Mouse (Mus musculus): ENCODE measurements around the gene Fabp3. TPM values are rescaled to one million over a fixed set of nuclear protein-coding genes. Genes with fewer than 3 reads are reported as not detected.

Fabp3 gene
- total RNA-seq (2014; rRNA removed), result 0.34 and 4.2 TPM in 2 replicates
- 0.19 TPM in 1 of 2 replicates, not detected in the other for polyA plus RNA-seq (2012; rRNA removed)

- no peak for DNase-seq (ENCODE audit: extremely low read depth, low read depth, low spot score)
- Histone ChIP-seq H3K4me1 (ENCODE audit: control insufficient read depth, insufficient read depth, low read length) (no peaks in the 10 kb centered on the region; the same call in 1 of the 2 replicates), H3K27ac (replicated peaks; ENCODE audit: insufficient read depth, low read depth, low read length) (no peak within 1 kb of the TSS), H3K79me2 (ENCODE audit: control insufficient read depth, insufficient read depth, low read length) (no peaks in the 10 kb centered on the region), H3K9ac (ENCODE audit: low read depth, low read length) (no peak within 1 kb of the TSS; the same call in 1 of the 2 replicates), H3K27me3 (ENCODE audit: control insufficient read depth, insufficient read depth, low read length) (peaks cover 7% of the 10 kb centered on the region; the same call in 1 of the 2 replicates), H3K36me3 (ENCODE audit: control insufficient read depth, insufficient read depth, low read length) (no peaks in the 10 kb centered on the region), H3K4me3 (ENCODE audit: insufficient read depth, low read depth, low read length) (peak within 1 kb of the TSS; percentile 33; the same call in 1 of the 2 replicates)
- 4% methylated on average over 52 of the region's 52 CpGs for WGBS
- TF ChIP-seq CTCF (IDR thresholded peaks at IDR 0.05; ENCODE audit: low read depth, low read length), result no peak
- no peak for TF ChIP-seq POLR2A (IDR thresholded peaks at IDR 0.05; ENCODE audit: extremely low read depth, insufficient read depth, low read length)
Observed at GRCm38 (mm10) chr4:130308231-130309081, at the start of gene Fabp3, which contains the start of gene Gm10570. Gene Fabp3 (plus strand): TSS chr4:130308595. Gene Gm10570 (minus strand): TSS chr4:130308674.

- Histone ChIP-seq H3K9ac (ENCODE audit: low read depth, low read length) (no peak overlapping the region), H3K4me3 (ENCODE audit: insufficient read depth, low read depth, low read length) (no peak overlapping the region), H3K36me3 (ENCODE audit: control insufficient read depth, insufficient read depth, low read length) (no peaks in the 10 kb centered on the region), H3K79me2 (ENCODE audit: control insufficient read depth, insufficient read depth, low read length) (no peaks in the 10 kb centered on the region), H3K4me1 (ENCODE audit: control insufficient read depth, insufficient read depth, low read length) (no peaks in the 10 kb centered on the region), H3K27me3 (ENCODE audit: control insufficient read depth, insufficient read depth, low read length) (no peaks in the 10 kb centered on the region), H3K27ac (replicated peaks; ENCODE audit: insufficient read depth, low read depth, low read length) (no peak overlapping the region)
- TF ChIP-seq POLR2A (IDR thresholded peaks at IDR 0.05; ENCODE audit: extremely low read depth, insufficient read depth, low read length), result no peak
- TF ChIP-seq CTCF (IDR thresholded peaks at IDR 0.05; ENCODE audit: low read depth, low read length), result no peak
- 44% methylated on average over 5 of the region's 5 CpGs for WGBS
- no peak for DNase-seq (ENCODE audit: extremely low read depth, low read depth, low spot score)
Observed at GRCm38 (mm10) chr4:130260406-130260805, 48.0 kb upstream of the Fabp3 start.

- no peak overlapping the region for H3K9ac ChIP-seq (ENCODE audit: low read depth, low read length)
- DNase-seq (ENCODE audit: extremely low read depth, low read depth, low spot score), result no peak
- no peak for TF ChIP-seq POLR2A (IDR thresholded peaks at IDR 0.05; ENCODE audit: extremely low read depth, insufficient read depth, low read length)
- no peak for TF ChIP-seq CTCF (IDR thresholded peaks at IDR 0.05; ENCODE audit: low read depth, low read length)
- H3K27me3 ChIP-seq (ENCODE audit: control insufficient read depth, insufficient read depth, low read length), result no peaks in the 10 kb centered on the region
- H3K36me3 ChIP-seq (ENCODE audit: control insufficient read depth, insufficient read depth, low read length), result no peaks in the 10 kb centered on the region
- H3K79me2 ChIP-seq (ENCODE audit: control insufficient read depth, insufficient read depth, low read length), result no peaks in the 10 kb centered on the region
- H3K4me3 ChIP-seq (ENCODE audit: insufficient read depth, low read depth, low read length), result no peak overlapping the region
- WGBS, result 59% methylated on average over 11 of the region's 11 CpGs
- 0 out of 2 replicates have a peak, but pooled peaks cover 3% of the 10 kb centered on the region for H3K4me1 ChIP-seq (ENCODE audit: control insufficient read depth, insufficient read depth, low read length)
- no peak overlapping the region for H3K27ac ChIP-seq (replicated peaks; ENCODE audit: insufficient read depth, low read depth, low read length)
Observed at GRCm38 (mm10) chr4:130264131-130264530, 44.3 kb upstream of the Fabp3 start.

GRCm38 (mm10) chr4:130264698-130265349 lies 43.6 kb upstream of the Fabp3 start:
- no peak for DNase-seq (ENCODE audit: extremely low read depth, low read depth, low spot score)
- Histone ChIP-seq H3K27me3 (ENCODE audit: control insufficient read depth, insufficient read depth, low read length) (no peaks in the 10 kb centered on the region), H3K4me3 (ENCODE audit: insufficient read depth, low read depth, low read length) (no peak overlapping the region), H3K27ac (replicated peaks; ENCODE audit: insufficient read depth, low read depth, low read length) (no peak overlapping the region), H3K79me2 (ENCODE audit: control insufficient read depth, insufficient read depth, low read length) (no peaks in the 10 kb centered on the region), H3K4me1 (ENCODE audit: control insufficient read depth, insufficient read depth, low read length) (0 out of 2 replicates have a peak, but pooled peaks cover 3% of the 10 kb centered on the region), H3K9ac (ENCODE audit: low read depth, low read length) (no peak overlapping the region), H3K36me3 (ENCODE audit: control insufficient read depth, insufficient read depth, low read length) (no peaks in the 10 kb centered on the region)
- 23% methylated on average over 24 of the region's 24 CpGs for WGBS
- no peak for TF ChIP-seq POLR2A (IDR thresholded peaks at IDR 0.05; ENCODE audit: extremely low read depth, insufficient read depth, low read length)
- TF ChIP-seq CTCF (IDR thresholded peaks at IDR 0.05; ENCODE audit: low read depth, low read length), result peak; percentile 93

DNA sequence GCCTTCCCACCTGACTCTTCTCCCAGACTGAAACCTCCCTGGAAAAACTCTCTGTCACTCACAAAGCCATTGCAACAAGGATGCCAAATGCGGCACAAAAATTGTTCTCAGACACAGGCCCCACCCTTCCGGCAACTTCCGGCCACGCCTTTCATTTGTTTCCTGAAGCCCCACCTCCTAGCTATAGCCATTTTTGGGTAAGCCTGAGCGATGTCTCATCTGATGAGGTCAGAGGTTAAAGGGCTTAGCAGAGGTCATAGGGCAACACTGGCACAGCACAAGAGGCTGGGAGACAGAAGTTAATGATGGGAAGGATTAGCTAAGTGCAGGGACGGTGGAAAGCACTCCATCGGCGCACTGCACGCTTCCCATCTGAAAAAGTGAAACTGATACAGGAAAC lies 41.8 kb upstream of the Fabp3 start:
- no peak overlapping the region for H3K9ac ChIP-seq (ENCODE audit: low read depth, low read length)
- peak overlapping the region; percentile 8; the same call in 1 of the 2 replicates for H3K4me3 ChIP-seq (ENCODE audit: insufficient read depth, low read depth, low read length)
- H3K4me1 ChIP-seq (ENCODE audit: control insufficient read depth, insufficient read depth, low read length), result 0 out of 2 replicates have a peak, but pooled peaks cover 3% of the 10 kb centered on the region
- WGBS, result 32% methylated on average over 9 of the region's 9 CpGs
- TF ChIP-seq POLR2A (IDR thresholded peaks at IDR 0.05; ENCODE audit: extremely low read depth, insufficient read depth, low read length), result no peak
- no peak for TF ChIP-seq CTCF (IDR thresholded peaks at IDR 0.05; ENCODE audit: low read depth, low read length)
- peak overlapping the region; percentile 62 for H3K27ac ChIP-seq (replicated peaks; ENCODE audit: insufficient read depth, low read depth, low read length)
- H3K36me3 ChIP-seq (ENCODE audit: control insufficient read depth, insufficient read depth, low read length), result no peaks in the 10 kb centered on the region
- no peaks in the 10 kb centered on the region for H3K79me2 ChIP-seq (ENCODE audit: control insufficient read depth, insufficient read depth, low read length)
- DNase-seq (ENCODE audit: extremely low read depth, low read depth, low spot score), result peak; percentile 70
- no peaks in the 10 kb centered on the region for H3K27me3 ChIP-seq (ENCODE audit: control insufficient read depth, insufficient read depth, low read length)
